Mouse (Mus musculus): ENCODE measurements at regions not wholly inside any gene's neighbourhood (a gene's known extent, or its start where the extent isn't known, plus 50 kb on each side); places are given as distances from the start of the nearest gene placed in this dataset.

DNA sequence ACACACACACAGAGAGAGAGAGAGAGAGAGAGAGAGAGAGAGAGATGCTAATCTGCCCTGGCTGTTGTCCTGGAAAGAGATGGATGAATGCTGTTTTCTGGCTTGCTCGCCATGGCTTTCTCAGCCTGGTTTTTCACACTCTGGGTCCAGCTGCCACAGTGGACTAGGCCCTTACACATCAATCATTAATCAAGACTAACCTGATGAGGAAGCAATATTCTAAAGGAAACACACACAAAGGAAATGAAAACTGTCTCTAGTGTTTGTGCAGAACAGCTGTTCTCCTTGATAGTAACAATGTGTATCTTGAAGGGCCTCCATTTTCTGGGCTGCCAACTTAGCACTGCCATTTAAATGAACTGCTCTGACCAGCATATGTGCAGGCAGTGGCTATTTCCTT, 248.9 kb upstream of the Gadl1 start:
- no peak for DNase-seq (ENCODE audit: extremely low read depth, low read depth, low spot score)

DNA sequence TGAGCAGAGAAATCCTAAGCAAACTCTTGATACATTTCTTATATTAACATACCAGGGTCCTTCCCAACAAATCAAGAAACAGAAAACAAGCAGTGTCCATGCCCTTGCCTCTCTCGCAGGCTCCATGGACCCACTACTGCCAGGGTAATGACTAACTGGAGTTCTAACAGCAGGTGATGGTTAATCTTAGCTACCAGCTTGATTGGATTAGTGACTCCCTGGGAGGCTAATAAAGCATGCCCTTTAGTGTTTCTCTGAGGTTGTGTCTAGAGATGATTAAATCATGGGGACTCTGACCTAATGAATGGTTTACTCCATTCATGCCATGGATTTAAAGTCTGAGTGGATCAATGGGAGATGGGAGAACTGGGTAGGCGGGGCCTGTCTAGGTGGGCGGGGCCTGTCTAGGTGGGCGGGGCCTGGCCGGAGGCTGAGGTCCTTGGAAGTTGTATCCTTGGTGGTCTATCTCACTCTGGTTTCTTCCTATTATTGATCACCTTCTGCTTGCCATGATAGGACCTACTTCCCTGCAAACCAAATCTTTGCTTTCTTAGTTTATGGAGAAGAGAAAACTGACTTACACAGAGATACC, 247.3 kb upstream of the Gadl1 start:
- no peak for DNase-seq (ENCODE audit: extremely low read depth, low read depth, low spot score)

DNA sequence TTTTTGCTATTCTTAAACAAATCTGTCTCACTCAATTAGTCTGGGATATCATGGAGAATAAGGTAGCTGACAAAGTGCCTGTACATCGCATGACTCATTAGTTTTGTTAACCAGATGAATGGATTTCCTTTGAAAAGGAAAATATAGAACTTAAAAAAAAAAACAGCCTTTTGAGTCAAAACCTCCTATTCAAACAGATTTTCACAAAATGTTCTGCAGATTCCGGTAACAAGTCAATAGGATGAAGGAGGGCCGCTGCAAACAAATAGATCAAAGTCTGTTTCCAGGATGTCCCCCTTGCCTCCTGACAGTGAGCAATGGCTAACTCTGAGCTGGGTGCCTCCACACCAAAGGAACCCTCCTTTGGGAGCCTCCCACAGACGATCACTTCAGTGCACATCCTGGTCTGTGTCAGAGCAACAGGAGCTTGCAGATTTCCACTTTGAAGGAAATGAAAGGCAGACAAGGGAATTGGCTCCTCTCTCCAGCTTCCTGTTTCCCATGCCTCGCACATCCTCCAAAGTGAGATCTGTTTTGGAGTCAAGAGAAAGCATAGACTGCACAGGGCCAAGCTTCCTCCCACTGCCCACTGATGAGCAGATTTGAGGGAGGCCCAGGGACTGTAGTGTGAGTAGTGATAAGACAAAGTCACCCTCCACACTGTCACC, 243.8 kb upstream of the Gadl1 start:
- DNase-seq (ENCODE audit: extremely low read depth, low read depth, low spot score), result no peak

DNA sequence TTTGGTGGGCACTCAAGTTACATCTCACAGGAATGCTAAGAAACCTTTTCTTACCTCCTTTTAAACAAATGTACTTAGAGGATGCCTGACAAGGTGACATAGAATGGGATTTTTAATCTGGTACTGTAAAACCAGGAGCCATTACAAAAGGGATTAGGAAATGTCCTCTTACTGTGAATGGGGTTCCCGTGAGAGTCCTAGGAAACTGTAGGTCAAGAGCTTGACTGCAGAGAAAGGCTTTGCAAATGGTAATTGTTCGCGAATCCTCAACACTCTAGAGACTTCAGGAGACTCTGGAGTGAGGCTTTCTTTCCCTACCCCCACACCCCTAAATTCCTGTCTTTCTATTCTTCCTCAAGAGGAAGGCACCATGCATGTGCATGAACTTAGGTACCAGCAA, 242.7 kb upstream of the Gadl1 start:
- no peak for DNase-seq (ENCODE audit: extremely low read depth, low read depth, low spot score)

DNA sequence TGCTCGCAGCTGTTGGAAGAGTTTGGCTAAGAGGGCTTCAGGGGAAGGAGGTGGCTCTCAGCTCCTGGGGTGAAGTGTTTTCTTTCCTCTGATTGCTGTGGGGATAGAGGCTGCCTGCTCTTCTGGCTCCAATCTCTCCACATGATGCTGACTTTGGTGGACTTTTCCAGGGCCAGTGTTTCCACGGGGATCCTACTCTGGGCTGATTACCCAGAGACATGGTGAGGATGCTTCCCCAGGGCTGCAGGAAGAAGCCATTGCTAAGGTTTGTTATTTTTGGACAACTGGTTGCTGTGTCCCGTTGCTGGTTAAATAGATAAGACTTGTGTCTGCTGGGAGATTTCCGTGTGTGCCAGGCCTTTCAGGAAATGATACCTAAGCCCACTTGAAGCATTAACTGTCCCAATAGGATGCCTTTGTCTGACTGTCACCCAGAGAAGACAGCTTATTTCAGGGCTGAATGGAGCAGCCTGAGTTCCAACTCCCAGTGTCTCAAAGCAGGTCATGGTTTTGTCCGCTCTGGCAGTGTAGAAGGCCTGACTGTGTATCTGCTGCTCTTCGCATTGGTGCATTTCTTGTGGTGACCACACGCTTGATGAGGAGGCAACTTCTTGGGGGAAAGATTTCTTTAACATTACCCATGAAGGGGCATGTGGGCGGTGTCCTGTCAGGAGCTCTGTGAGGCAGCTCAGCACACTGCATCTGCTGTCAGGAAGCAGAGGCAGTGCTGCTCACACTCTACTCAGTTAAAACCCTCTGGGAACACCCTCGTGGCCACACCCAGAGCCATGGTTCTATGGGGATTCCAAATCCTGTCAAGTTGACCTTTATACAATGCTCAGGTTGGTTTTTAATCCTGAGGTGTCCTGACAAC, 228.3 kb upstream of the Gadl1 start:
- no peak for DNase-seq (ENCODE audit: extremely low read depth, low read depth, low spot score)

DNA sequence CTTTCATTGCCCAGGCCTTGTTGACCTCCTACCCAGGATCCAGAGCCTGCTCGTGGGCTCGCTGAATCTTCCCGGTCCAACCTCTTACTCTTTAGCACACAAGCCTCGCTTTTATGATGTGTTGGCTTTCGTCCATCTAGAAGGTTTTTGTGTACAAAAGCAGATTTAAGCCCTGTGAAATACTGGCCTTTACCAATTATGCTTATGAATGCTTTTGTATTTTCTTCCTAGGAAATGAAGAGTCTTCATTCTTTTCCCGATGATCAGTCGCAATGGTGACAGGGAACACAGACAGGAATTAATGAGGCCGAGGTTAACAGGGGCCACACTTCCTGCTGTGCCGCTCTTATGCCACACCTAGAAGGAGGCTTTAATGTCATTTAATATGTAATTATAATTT, 227.4 kb upstream of the Gadl1 start:
- DNase-seq (ENCODE audit: extremely low read depth, low read depth, low spot score), result no peak

DNA sequence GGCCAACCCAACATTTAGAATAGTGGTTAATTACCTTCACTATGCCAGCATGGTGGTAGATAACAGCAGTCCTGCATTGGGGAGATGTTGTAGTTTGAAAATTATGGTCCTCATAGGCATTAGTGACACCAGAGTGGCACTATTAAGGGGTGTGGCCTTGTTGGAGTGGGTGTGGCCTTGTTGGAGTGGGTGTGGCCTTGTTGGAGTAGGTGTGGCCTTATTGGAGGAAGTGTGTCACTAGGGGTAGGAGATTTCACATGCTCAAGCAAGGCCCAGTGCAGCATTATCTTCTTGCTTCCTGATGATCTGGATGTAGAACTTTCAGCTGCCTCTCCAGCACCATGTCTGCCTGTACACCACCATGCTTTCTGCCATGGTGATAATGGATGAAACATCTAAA, 225.3 kb upstream of the Gadl1 start:
- no peak for DNase-seq (ENCODE audit: extremely low read depth, low read depth, low spot score)

DNA sequence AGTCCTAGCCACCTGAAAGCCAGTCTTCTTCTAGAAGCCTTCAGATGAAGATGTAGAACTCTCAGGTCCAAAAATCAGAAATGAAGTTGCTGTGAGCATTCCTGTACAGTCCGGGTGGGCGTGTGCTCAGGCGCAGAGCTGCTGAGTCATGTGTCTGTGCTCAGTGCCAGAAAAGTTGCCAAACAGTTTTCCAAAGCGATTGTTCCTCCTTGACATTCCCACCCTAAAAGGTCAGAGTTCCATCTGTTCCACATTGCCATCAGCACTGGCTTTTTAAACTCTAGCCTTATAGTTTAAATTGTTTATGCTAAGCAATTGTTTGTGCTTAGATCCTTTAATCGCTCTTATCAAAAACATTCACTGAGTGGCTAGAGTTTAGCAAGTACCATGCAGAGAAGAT, 222.7 kb upstream of the Gadl1 start:
- DNase-seq (ENCODE audit: extremely low read depth, low read depth, low spot score), result no peak

DNA sequence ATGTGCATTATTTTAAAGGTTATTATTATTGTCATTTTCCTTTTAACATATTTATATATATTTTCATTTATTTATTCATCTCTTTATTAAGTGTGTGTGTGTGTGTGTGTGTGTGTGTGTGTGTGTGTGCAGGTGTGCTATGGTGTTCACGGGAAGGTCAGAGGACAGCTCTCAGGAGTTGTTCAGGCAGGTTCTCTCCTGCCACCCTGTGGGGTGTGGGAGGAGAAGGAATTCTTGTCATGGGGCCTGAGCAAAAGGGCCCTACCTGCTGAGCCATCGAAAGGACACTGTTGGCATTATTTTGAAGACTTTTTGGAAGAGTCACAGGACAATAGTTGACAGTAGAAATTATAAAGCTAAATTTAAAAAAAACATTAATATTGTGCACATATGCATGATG, 216.4 kb upstream of the Gadl1 start:
- DNase-seq (ENCODE audit: extremely low read depth, low read depth, low spot score), result no peak

DNA sequence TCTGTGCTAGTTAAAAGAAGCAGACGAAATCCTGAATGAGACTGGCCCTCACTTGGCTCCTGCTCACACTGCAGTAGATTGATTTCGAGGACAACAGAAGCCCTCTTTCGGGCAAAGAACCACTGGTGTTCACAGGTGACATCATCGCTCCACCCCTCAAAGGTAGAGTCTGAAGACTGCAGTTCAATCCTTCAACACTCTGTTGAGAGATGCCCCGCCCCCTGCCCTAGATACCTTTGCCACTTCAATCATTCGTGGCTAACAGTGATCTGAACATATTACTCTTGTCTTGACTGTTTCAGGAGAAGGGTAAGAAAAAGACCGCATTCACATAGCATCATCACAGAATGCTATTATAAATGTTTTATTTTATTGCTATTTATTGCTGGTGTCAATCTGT, 205.5 kb upstream of the Gadl1 start:
- DNase-seq (ENCODE audit: extremely low read depth, low read depth, low spot score), result no peak

DNA sequence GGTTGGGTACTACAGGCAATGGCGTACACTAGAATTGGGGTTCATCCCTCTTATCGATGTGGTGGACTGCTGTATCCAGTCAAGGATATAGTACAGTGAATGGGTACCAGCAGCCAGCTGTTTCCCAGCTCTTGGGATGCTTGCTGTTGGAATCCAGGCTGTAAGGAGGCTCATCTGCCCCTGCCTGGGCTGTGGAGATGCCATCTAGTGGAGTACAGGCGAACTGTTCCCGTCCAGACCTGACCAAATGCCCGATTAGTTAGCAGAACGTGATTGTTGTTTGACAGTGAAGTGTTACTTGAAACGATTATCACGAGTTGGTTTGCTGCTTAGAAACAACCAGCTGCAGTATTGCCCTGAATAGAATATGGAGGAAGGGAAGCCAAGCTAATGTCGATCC, 205.0 kb upstream of the Gadl1 start:
- no peak for DNase-seq (ENCODE audit: extremely low read depth, low read depth, low spot score)

DNA sequence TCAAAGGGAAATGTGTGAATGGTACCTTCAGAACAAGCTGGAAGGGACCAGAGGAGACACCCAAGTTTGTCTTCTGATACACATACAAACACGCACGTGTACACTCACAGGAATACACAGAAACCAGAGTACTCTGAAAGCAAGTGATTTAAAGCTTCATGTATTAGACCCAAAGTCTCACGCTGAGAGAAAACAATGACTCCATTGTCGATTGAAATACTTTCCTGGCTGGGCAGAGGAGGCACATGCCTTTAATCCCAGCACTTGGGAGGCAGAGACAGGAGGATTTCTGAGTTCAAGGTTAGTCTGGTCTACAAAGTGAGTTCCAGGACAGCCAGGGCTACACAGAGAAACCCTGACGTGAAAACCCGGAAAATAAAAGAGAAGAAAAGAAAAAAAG, 203.5 kb upstream of the Gadl1 start:
- DNase-seq (ENCODE audit: extremely low read depth, low read depth, low spot score), result no peak

DNA sequence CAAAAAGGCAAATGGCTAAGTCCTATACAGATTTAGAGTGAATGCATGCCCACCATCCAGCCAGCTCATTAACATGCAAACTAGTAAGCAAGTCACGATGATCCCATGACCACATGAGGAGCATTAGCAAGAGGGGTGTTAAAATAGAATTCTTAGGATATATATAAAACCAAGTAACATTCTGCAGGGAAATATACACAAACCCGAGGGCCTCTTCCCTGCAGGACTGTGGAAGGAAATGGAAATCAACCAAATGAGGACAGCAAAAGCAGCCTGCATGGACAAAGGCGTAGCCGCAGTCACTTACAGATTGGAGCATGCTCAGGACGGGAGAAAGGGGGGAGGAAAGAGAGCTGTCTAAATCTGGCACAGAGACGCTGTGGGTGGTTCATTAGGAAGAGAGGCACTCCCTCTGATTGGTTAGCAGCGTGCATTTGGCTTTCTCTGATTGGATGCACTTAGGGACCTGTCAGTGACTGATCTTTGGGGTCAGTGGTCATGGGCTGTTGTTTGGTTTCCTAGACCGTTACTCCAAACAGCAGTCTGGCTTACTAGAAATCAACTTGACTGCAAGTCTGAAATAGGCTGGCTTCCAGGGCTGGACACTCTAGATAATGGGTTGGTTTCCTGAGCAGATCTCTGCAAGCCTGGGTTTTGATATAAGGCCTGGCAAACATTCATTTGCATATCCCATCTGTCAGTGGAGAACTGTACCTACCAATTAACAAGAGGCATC, 200.9 kb upstream of the Gadl1 start:
- no peak for DNase-seq (ENCODE audit: extremely low read depth, low read depth, low spot score)

DNA sequence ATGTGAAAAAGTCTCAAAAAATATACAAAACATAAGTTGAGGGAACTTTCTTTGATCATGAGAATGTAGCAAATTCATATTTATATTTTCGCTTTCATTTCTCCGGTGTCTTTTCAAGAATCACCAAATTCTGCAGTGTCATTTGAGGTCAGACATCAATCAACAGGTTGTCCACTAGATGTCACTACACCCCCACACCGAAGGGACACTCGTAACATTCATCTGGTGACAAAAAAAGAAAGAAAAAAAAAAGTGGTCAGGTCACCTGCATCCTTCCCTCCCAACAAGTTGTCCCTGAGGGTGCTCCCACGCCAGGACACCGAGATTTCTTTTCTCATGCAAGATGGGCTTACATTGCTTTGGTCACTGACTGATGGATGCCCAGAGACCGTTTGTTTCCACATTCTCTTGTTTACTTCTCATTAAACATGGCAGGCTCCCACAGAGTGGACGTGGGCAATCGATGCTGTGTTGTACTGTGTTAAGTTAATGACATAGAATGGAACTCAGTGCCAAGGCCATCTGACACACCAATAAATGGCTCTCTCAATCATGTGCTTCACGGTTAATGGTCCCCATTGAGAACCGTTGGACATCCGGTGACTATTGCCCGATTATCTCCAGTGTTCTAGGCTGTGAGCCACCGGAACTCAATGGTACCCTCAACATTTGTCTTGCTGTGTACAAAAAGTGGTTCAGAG, 199.1 kb upstream of the Gadl1 start:
- no peak for DNase-seq (ENCODE audit: extremely low read depth, low read depth, low spot score)

DNA sequence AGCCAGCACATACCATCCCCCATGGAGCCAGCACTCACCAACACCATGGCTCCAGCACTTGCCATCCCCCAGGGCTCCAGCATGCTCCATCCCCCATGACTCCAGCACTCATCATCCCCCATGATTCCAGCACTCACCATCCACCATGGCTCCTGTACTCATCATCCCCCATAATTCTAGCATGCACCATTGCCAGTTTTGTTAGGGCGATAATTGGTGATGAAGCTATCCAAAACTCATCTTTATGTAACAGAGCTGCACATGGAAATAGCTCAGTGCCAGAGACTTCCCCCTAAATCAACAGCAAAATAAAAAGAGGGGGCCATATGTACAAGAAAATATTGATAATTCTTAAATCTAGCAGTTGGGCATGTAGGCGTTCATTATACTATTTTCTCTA, 188.9 kb upstream of the Gadl1 start:
- no peak for DNase-seq (ENCODE audit: extremely low read depth, low read depth, low spot score)

DNA sequence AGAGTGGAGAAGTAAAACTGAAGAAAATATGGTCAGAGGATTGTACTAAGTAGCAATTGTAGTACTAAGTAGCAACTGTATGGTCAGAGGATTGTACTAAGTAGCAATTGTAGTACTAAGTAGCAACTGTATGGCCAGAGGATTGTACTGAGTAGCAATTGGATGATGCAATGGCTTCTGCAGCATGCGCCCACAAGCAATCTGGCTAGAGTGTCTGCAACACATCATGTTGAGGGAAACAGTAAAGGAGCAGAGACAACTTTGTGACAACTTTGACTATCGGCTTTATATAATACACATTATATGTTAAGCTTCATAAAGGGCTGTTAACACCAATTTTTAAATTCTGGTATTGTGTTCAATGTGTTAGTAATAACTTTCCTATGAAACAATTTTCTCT, 188.4 kb upstream of the Gadl1 start:
- DNase-seq (ENCODE audit: extremely low read depth, low read depth, low spot score), result no peak

DNA sequence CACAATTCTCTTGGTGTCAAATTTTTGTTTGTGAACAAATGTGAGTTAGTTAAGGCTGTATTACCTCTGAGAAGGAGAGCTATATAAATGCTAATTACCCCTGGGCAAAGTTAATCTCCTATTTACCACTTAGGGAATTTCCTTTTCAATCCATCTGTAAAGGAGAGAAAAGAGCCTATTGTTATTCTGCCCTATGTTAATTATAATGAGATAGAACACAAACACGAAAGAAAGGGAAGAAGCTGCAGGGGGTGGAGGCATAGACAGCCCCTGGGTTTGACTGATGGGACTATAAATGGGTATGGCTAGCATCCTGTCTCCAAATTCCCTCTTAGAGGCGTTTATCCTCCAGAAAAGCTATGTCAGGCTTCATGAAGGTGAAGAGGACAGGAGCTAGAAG, 185.2 kb upstream of the Gadl1 start:
- no peak for DNase-seq (ENCODE audit: extremely low read depth, low read depth, low spot score)

DNA sequence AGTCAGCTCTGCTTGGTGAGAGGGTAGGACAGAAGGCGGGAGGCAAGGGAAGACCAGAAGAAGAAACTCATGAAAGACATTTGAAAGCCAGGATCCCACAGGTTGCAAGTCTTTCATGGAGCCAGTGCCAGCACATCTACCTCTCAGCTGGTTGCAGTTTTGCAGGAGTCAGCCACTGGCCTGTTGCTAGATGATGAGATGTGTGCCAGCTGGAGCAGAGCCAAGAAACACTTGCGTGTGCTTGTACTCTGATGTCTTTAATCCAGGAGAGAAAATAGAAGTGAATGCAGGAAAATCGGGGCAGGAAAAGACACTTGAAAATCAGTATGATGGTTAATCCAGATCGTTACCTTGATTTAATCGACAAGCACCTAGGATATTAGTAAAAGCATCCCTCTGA, 181.9 kb upstream of the Gadl1 start:
- no peak for DNase-seq (ENCODE audit: extremely low read depth, low read depth, low spot score)

DNA sequence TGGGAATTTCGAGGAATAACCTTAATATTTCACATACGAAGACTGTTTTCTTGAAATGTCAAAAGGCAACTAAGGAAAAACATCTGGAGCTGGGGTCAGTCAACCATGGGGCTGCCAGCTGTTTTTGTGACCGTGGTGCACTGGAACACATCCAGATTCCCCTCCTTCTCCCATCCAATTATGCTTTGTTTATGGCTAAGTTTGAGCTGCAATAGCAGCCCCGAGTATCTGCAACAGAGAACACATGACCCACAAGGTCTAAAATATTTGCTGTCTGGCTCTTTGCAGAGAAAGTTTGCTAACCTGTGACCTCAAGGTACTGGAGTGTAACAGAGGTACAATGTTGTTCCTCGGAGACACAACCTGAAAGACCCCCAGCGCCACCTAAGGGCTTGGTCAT, 177.7 kb upstream of the Gadl1 start:
- DNase-seq (ENCODE audit: extremely low read depth, low read depth, low spot score), result no peak

DNA sequence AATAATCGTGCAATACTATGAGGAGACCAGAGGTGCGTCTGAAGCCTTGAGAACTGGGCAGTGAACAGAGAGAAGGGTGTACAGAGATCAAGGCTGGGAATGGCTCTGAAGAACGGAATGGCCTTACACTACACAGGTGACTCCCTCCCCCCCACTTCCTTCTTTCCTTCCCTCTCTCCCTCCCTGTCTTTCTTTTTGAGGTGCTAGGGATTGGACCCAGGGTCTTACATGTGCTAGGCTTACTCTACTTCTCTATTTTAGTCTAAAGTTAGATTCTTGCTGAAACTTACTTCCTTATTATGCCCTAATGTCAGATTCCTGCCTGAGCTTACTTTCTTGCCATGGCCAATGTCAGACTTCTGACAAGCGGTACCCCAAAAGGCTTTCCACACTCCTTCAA, 176.2 kb upstream of the Gadl1 start:
- DNase-seq (ENCODE audit: extremely low read depth, low read depth, low spot score), result no peak

DNA sequence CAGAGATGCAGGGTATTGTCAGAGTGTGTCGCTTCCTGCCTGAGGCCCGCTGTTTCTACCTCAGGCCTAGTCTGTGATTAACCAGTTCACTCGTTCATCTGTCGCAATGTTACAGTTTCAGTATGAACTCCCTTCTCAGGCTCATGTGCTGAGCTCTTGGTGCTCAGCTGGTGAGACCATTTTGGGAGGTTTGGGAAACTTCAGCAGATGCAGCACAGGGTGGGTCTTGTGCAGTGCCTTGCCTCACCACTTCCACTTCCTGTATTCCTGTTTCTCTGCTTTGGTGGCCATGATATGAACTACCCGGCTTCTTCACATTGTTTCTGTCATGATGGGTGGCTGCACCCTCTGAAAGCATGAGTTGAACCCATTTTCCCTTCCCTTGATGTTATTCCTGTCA, 169.3 kb upstream of the Gadl1 start:
- no peak for DNase-seq (ENCODE audit: extremely low read depth, low read depth, low spot score)

Measured in fat pad, adult 2 months (tissue).